Mouse (Mus musculus): ENCODE data around the gene Sec61b. TPM values are rescaled to one million over a fixed set of nuclear protein-coding genes. Genes with fewer than 3 reads are reported as not detected.

Sec61b gene
- polyA plus RNA-seq, 1 experiment: 163 TPM

DNA sequence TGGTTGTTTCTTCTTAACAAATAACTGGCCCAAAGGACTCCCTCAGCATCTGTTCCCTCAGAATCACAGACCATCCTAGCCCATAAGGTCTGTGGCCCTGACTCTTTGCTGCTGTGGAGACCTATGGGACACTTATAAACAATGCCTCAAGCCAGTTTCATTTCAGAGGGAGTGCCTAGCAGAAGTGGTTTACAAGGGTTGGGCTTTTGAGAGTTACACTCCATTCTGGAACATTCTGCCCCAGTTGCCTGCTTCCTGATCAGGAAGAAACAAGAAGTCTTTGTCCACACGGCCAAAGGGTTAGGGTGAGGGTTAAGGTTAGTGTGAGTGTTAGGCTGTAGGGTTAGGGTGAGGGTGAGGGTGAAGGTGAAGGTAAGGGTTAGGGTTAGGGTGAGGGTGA, 19.7 kb downstream of the Sec61b start:
- no peak overlapping the region for H3K9ac ChIP-seq (ENCODE audit: low read depth, poor library complexity, severe bottlenecking)
- no peak overlapping the region for H3K27ac ChIP-seq (ENCODE audit: insufficient read depth, low read length)
- H3K4me1 ChIP-seq (ENCODE audit: control insufficient read depth, insufficient read depth, low read length): no peaks in the 10 kb centered on the region
- H3K36me3 ChIP-seq (ENCODE audit: control insufficient read depth, insufficient read depth, low read length, poor library complexity, severe bottlenecking): no peaks in the 10 kb centered on the region
- no peak overlapping the region for H3K4me3 ChIP-seq (ENCODE audit: low read depth, low read length)
- no peak for TF ChIP-seq POLR2A (IDR thresholded peaks at IDR 0.05; ENCODE audit: insufficient read depth, low read length)
- no peak for TF ChIP-seq EP300 (IDR thresholded peaks at IDR 0.05; ENCODE audit: insufficient read depth, low read depth, low read length)
- no peak for TF ChIP-seq CTCF (IDR thresholded peaks at IDR 0.05; ENCODE audit: low read depth, low read length)
- H3K27me3 ChIP-seq (ENCODE audit: control insufficient read depth, insufficient read depth, low read length, poor library complexity, severe bottlenecking): no peaks in the 10 kb centered on the region
- no peaks in the 10 kb centered on the region for H3K9me3 ChIP-seq (replicated peaks; ENCODE audit: control insufficient read depth, insufficient read depth, low read length, poor library complexity, severe bottlenecking)

DNA sequence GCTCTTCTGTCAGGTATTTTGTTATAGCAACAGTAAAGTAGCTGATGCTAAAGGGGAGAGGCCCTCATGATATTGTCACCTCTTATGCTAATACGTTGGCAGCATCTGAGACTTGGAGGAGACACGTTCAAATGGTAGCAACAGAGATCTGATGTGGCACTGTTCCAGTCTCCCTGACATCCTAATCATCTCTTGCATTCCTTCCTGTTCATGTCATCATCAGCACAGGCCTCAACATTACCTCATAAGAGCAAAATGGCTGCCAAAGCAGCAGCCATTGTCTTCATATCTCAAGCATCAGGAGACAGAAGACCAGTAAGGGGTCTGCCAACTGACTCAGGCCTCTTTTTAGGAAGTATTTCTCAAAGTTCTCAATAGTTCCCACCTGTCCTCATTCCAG, 20.2 kb downstream of the Sec61b start:
- TF ChIP-seq POLR2A (IDR thresholded peaks at IDR 0.05; ENCODE audit: insufficient read depth, low read length): no peak
- no peak for TF ChIP-seq EP300 (IDR thresholded peaks at IDR 0.05; ENCODE audit: insufficient read depth, low read depth, low read length)
- no peak for TF ChIP-seq CTCF (IDR thresholded peaks at IDR 0.05; ENCODE audit: low read depth, low read length)
- Histone ChIP-seq H3K4me3 (ENCODE audit: low read depth, low read length) (no peak overlapping the region), H3K9ac (ENCODE audit: low read depth, poor library complexity, severe bottlenecking) (no peak overlapping the region), H3K27ac (ENCODE audit: insufficient read depth, low read length) (no peak overlapping the region), H3K9me3 (replicated peaks; ENCODE audit: control insufficient read depth, insufficient read depth, low read length, poor library complexity, severe bottlenecking) (no peaks in the 10 kb centered on the region), H3K4me1 (ENCODE audit: control insufficient read depth, insufficient read depth, low read length) (no peaks in the 10 kb centered on the region), H3K27me3 (ENCODE audit: control insufficient read depth, insufficient read depth, low read length, poor library complexity, severe bottlenecking) (no peaks in the 10 kb centered on the region), H3K36me3 (ENCODE audit: control insufficient read depth, insufficient read depth, low read length, poor library complexity, severe bottlenecking) (no peaks in the 10 kb centered on the region)

- Histone ChIP-seq H3K9ac (ENCODE audit: low read depth, poor library complexity, severe bottlenecking) (no peak overlapping the region), H3K4me1 (ENCODE audit: control insufficient read depth, insufficient read depth, low read length) (no peaks in the 10 kb centered on the region), H3K36me3 (ENCODE audit: control insufficient read depth, insufficient read depth, low read length, poor library complexity, severe bottlenecking) (no peaks in the 10 kb centered on the region), H3K27ac (ENCODE audit: insufficient read depth, low read length) (no peak overlapping the region), H3K4me3 (ENCODE audit: low read depth, low read length) (no peak overlapping the region), H3K9me3 (replicated peaks; ENCODE audit: control insufficient read depth, insufficient read depth, low read length, poor library complexity, severe bottlenecking) (no peaks in the 10 kb centered on the region), H3K27me3 (ENCODE audit: control insufficient read depth, insufficient read depth, low read length, poor library complexity, severe bottlenecking) (no peaks in the 10 kb centered on the region)
- TF ChIP-seq CTCF (IDR thresholded peaks at IDR 0.05; ENCODE audit: low read depth, low read length) (no peak), POLR2A (IDR thresholded peaks at IDR 0.05; ENCODE audit: insufficient read depth, low read length) (no peak), EP300 (IDR thresholded peaks at IDR 0.05; ENCODE audit: insufficient read depth, low read depth, low read length) (no peak)
These were observed 23.4 kb downstream of the Sec61b start for GRCm38 (mm10) chr4:47497811-47498385.

- Histone ChIP-seq H3K36me3 (ENCODE audit: control insufficient read depth, insufficient read depth, low read length, poor library complexity, severe bottlenecking) (no peaks in the 10 kb centered on the region), H3K9ac (ENCODE audit: low read depth, poor library complexity, severe bottlenecking) (no peak overlapping the region), H3K27me3 (ENCODE audit: control insufficient read depth, insufficient read depth, low read length, poor library complexity, severe bottlenecking) (no peaks in the 10 kb centered on the region), H3K4me3 (ENCODE audit: low read depth, low read length) (no peak overlapping the region), H3K9me3 (replicated peaks; ENCODE audit: control insufficient read depth, insufficient read depth, low read length, poor library complexity, severe bottlenecking) (no peaks in the 10 kb centered on the region), H3K27ac (ENCODE audit: insufficient read depth, low read length) (no peak overlapping the region), H3K4me1 (ENCODE audit: control insufficient read depth, insufficient read depth, low read length) (no peaks in the 10 kb centered on the region)
- TF ChIP-seq CTCF (IDR thresholded peaks at IDR 0.05; ENCODE audit: low read depth, low read length): no peak
- no peak for TF ChIP-seq POLR2A (IDR thresholded peaks at IDR 0.05; ENCODE audit: insufficient read depth, low read length)
- no peak for TF ChIP-seq EP300 (IDR thresholded peaks at IDR 0.05; ENCODE audit: insufficient read depth, low read depth, low read length)
These were observed 24.7 kb downstream of the Sec61b start for GRCm38 (mm10) chr4:47499121-47499545.

- H3K27me3 ChIP-seq (ENCODE audit: control insufficient read depth, insufficient read depth, low read length, poor library complexity, severe bottlenecking): no peaks in the 10 kb centered on the region
These were observed 28.1 kb downstream of the Sec61b start for GRCm38 (mm10) chr4:47502546-47502971.

GRCm38 (mm10) chr4:47503045-47503444, 28.6 kb downstream of the Sec61b start:
- no peaks in the 10 kb centered on the region for H3K27me3 ChIP-seq (ENCODE audit: control insufficient read depth, insufficient read depth, low read length, poor library complexity, severe bottlenecking)
- no peaks in the 10 kb centered on the region for H3K4me1 ChIP-seq (ENCODE audit: control insufficient read depth, insufficient read depth, low read length)
- H3K9me3 ChIP-seq (replicated peaks; ENCODE audit: control insufficient read depth, insufficient read depth, low read length, poor library complexity, severe bottlenecking): no peaks in the 10 kb centered on the region
- no peak overlapping the region for H3K4me3 ChIP-seq (ENCODE audit: low read depth, low read length)
- TF ChIP-seq CTCF (IDR thresholded peaks at IDR 0.05; ENCODE audit: low read depth, low read length) (no peak), POLR2A (IDR thresholded peaks at IDR 0.05; ENCODE audit: insufficient read depth, low read length) (no peak), EP300 (IDR thresholded peaks at IDR 0.05; ENCODE audit: insufficient read depth, low read depth, low read length) (no peak)
- no peak overlapping the region for H3K27ac ChIP-seq (ENCODE audit: insufficient read depth, low read length)
- no peak overlapping the region for H3K9ac ChIP-seq (ENCODE audit: low read depth, poor library complexity, severe bottlenecking)
- H3K36me3 ChIP-seq (ENCODE audit: control insufficient read depth, insufficient read depth, low read length, poor library complexity, severe bottlenecking): no peaks in the 10 kb centered on the region

More at GRCm38 (mm10) chr4:47502546-47502971, 28.1 kb downstream of the Sec61b start:
- TF ChIP-seq CTCF (IDR thresholded peaks at IDR 0.05; ENCODE audit: low read depth, low read length) (peak; percentile 48), EP300 (IDR thresholded peaks at IDR 0.05; ENCODE audit: insufficient read depth, low read depth, low read length) (no peak), POLR2A (IDR thresholded peaks at IDR 0.05; ENCODE audit: insufficient read depth, low read length) (no peak)
- H3K36me3 ChIP-seq (ENCODE audit: control insufficient read depth, insufficient read depth, low read length, poor library complexity, severe bottlenecking): no peaks in the 10 kb centered on the region
- H3K9me3 ChIP-seq (replicated peaks; ENCODE audit: control insufficient read depth, insufficient read depth, low read length, poor library complexity, severe bottlenecking): no peaks in the 10 kb centered on the region
- H3K4me3 ChIP-seq (ENCODE audit: low read depth, low read length): no peak overlapping the region
- H3K4me1 ChIP-seq (ENCODE audit: control insufficient read depth, insufficient read depth, low read length): no peaks in the 10 kb centered on the region
- H3K27ac ChIP-seq (ENCODE audit: insufficient read depth, low read length): no peak overlapping the region
- no peak overlapping the region for H3K9ac ChIP-seq (ENCODE audit: low read depth, poor library complexity, severe bottlenecking)

All from ES-Bruce4 (cell line).